Mouse (Mus musculus): ENCODE results near the gene Fzd1.

DNA sequence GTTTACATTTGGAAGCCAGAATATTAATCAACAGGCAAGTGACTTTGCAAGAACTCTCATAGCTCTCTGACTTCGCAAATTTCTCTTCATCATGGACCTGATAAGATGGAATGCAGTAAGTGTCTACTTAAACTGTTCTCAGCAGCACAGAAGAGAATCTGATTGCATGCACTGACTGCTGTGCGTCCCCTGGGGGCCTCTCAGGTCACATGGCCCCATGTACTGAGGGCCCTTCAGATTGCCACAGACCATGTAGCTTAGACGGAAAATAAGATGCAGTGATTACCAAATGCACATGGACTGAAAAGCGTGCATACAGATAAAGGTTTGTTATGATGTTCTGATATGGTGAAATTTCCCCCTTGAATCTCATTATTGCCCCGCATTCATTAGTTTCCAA is 8.9 kb upstream of the Fzd1 start:
- TF ChIP-seq POLR2A (IDR thresholded peaks at IDR 0.05; ENCODE audit: extremely low read depth, insufficient read depth, low read length) (no peak), CTCF (IDR thresholded peaks at IDR 0.05; ENCODE audit: low read depth, low read length) (no peak)
